Mouse (Mus musculus) gastrocnemius, adult 18-20 months (tissue): ENCODE data around the gene Bola3. TPM values are rescaled to one million over a fixed set of nuclear protein-coding genes. Genes with fewer than 3 reads are reported as not detected.

Experiments used
- DNase-seq: peaks from one replicate; pipeline ENCODE4 v3.0.0; 2021; ENCODE audit warnings: low spot score
- long read RNA-seq, 2 experiments: library from polyadenylated mRNA; stranded (forward); transcript quantifications; one replicate each; pipeline ENCODE4 v2.0.0; 2021
- total RNA-seq, 2 experiments: library from RNA; stranded (reverse); gene quantifications; 2 replicates each; pipeline ENCODE4 v1.2.3; 2021

The Bola3 gene
- 100 to 1,000 TPM; 249 to 275 TPM for total RNA-seq
- long read RNA-seq, experiment 1, transcript Bola3-207 (4 exons, 2,312 nt), result major isoform, 248 of 279 reads
- long read RNA-seq, experiment 1, partial matches to known transcripts, result 1 of 279 reads
- long read RNA-seq, experiment 1, other reads (novel, unspliced or antisense), result 26 of 279 reads
- long read RNA-seq, experiment 2, transcript Bola3-207 (4 exons, 2,312 nt), result major isoform, 166 of 192 reads
- long read RNA-seq, experiment 2, partial matches to known transcripts, result 2 of 192 reads
- long read RNA-seq, experiment 2, other reads (novel, unspliced or antisense), result 22 of 192 reads

DNA sequence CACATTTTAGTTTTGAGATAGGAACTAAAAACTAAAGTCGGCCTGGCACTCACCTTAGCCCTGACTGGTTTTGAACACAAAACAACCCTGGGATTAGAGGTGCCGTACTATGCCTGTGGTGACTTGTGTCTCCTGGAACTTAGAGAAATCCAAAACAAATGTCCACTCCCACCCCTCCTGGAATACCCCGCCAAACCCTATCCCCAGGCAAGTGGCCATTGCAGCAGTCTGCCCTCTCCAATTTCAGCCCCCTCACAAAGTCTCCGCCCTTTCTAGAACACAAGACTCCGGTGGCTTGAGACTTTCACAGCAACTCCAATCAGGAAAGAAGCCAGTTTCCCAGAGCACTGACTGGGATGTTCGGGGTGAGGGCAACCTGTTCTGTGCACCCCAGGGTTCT lies at the start of gene Bola3:
Bola3 (plus strand) TSS at position 275 of the 400 bp plus-strand sequence.
- no peak for DNase-seq

DNA sequence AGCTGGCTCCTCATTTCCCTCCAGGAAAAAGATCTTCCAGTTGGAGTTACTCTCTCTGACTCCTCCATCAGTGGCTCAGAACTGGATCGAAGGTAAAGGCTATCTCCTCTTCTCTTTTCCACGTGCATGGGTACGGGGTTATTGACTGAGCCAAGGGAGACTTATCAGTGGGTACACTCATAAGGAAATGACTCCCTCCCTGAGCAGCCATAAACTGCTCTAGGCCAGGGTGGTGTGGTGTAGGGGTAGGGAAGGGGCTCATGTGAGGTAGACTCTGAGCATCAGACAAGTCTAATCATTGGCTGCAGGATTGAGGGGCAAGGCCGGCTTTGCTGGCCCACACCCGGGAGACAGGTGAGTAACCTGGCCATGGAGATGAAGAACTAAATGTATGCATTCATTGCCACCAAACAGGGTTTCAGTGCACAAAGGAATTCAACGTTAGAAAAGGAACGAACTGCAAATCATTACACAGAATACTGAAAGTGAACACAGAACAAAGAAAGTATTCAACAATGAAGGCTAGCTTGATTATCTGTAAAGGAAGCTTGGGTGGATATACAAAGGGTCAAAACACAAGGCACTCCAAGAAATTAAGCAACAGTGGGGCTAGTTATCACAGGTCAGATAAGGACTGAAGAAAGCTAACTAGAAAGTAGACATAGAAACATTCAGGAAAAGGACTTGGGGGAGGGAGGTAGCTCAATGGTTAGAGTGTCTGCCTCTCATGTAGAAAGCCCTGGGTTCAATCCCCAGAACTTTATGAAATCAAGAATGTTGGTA lies 48.3 kb upstream of the Bola3 start:
- no peak for DNase-seq

DNA sequence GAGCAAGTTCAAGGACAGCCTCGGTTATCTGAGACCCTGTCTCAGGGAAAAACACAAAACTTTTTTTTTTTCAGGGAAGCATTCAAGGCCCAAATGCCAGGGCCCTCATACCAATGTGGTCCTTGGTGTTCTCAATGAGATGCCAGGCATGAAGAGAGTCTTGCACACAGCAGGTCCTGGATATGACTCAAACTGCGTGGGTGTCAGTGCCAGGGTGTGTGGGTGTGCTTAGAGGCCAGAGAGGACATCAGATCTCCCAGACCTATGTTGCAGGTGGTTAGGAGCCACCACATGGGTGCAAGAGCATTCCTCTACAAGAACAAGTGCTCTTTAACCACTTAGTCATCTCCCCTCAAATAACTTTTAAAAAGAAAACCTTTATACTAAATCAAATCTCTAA lies 47.7 kb upstream of the Bola3 start:
- no peak for DNase-seq

DNA sequence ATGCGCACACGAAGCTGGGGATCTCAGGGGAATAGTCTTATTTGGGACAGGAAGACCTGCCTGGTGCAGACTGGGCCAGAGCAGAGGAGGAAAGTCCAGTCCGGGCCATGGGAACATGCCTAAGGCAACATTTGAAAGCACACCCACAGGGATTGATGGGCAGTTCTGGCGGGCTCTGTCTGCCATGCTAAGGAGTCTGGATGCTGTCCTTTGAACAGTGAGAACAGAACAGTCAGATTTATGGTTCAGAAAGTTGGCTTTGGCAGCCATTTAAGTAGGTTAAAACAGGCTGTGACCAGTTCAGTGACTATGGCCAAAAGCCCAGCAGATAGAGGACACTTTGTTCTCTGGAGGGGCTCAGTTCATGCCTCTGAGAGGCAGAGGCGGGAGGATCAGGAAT lies 46.7 kb upstream of the Bola3 start:
- DNase-seq, result no peak

DNA sequence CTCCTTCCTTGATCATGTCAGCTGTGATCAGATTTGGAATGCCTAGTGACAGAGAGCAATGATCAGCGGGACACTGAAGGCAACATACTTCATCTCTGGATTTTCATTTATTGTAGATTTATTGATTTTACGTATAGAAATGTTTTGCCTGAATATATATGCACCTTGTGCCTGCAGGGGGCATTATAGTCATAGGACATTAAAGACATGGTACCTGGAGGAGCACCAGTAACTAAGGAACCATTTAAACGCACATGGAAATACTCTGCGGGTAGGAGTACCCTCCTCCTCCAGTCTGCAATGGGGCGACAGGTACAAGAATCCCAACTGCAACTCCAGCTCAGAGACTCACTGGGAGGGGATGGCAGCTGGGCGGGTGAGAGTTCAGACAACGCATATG lies 39.9 kb upstream of the Bola3 start:
- DNase-seq, result no peak

DNA sequence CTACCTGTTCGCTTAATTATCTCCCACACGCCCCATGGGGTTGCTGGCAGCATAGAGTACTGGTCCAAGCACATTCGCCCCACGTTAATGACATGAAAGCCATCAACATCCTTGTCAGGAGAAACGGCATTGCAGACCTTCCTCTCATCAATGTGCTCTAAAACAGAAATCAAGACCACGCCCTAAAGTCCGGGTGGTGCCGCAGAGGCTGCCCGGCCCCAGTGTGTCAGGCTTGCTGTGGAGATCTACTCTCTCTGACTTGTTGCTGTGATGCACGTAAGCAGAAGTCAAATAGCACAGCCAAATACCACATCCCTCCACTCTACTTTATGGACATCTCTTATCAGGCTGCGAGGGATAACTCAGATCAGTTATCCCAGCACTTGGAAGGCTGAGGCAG lies 37.7 kb upstream of the Bola3 start:
- DNase-seq, result no peak

DNA sequence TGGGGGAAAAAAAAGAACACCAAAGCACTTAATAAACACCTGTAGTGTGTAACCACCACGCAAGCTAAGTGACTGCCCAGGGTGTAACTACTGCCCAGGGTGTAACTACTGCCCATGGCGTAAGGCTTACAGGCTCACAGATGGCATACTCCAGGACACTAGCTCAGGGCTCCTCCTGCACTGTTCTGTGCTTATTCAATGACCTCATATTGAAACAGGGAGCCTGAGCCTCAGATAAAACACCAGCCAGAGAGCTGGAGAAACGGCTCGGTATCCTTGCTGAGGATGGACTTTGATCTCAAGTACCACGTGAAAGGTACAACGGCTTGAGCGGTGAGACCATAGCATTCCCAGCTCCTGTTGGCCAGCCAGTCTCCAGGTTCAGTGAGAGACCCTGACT lies 36.9 kb upstream of the Bola3 start:
- no peak for DNase-seq

DNA sequence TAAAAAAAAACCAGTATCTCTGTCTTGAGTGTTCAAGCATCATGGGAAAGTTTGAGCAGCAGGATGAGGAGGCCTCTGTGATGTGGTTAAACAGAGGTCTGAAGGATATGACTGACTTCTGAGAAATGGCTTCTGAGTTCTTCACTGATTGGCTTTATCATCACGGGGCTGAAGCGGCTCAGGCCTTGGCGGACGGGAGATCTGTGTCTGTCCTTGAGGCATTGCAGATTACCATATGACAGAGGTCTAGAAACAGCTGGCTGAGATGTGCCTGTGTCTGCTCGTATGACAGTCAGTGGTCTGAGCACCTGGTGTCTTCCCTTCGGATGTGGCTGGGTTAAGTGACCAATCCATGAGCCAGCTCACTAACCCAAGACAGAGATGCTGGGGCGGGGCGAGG lies 36.4 kb upstream of the Bola3 start:
- DNase-seq, result no peak

DNA sequence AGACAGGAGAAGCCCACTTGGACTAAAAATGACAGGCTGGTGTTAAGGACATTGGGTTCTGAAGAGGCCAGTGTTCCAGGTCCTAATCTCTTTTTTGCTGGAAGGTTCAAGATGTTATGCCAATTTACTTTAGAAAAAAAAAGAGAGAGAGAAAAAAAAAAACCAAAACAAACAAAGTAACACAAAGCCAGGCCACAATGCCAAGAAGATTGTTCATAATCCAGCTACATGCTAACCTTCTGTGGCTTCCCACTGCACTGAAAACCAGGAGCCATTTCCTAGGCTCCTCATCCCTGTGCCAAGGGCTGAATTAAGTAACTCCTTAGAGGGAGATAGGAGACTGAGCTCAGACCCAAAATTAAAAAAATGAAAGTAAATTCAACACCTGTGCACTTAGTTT lies 33.7 kb upstream of the Bola3 start:
- DNase-seq, result no peak

DNA sequence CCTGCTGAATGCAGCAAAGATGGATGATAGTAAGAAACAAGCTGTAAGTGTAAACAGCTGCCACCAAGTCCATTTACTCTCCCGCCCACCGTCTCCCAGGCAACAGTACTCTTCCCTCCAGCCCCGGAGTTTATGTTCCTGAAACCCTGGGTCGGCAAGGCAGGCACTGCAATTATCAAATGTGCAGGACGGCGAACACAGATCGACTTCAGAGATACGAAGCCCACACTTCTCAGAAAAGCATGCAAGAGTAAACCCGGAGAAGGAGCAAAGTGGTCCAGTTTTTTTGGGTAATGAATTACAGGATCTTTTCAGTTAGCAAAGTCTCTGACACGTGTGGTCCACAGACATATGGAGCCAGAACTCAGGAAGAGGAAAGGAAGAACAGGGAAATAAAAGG lies 32.9 kb upstream of the Bola3 start:
- no peak for DNase-seq

DNA sequence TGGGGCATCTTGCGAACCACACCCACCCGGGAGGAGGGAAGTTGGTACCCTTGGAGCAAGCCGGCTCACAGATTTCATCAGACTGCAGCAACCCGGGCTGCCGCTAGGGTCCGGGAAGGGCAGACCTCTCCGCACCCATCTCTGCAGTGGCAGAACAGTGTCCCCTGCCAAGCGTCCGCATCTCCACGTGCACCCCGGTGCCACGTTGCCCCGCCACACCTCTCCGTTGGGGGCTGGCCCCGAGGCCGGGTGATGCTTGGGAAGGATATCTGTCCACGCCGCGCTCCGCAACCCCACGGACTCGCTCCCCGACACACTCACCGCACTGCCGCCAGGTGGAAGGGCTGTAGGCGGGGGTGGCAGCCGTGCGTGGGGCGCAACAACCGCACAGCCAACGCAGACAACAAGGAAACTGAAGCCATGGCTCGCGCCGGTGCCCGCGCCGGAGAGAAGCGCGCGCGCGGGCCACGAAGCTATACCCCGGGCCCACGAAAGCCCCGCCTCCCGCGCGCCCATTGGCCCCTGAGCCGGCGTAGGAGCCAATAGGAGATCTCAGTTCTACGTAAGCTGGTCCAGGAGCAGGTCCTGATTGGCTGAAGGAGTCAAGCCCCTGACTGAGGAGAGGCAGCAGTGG lies 31.7 kb upstream of the Bola3 start:
- peak; percentile 91 for DNase-seq

DNA sequence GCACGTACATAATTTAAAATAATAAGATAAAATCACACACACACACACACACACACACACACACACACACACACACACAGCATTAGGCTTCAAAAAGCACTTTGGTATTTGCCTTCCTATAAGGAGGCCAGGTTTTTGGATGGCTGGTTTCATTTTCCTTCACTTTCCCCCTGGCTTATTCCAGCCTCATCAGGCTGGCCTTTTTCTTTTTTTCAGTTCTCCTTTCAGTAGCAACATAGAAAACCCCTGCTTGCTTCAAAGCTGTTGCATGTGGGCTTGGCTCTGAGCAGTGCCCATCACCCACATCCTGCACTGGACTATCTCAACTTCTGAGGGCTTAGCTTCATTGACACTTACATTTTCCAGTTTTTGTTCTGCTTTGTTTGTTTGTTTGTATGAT lies 27.0 kb upstream of the Bola3 start:
- no peak for DNase-seq

DNA sequence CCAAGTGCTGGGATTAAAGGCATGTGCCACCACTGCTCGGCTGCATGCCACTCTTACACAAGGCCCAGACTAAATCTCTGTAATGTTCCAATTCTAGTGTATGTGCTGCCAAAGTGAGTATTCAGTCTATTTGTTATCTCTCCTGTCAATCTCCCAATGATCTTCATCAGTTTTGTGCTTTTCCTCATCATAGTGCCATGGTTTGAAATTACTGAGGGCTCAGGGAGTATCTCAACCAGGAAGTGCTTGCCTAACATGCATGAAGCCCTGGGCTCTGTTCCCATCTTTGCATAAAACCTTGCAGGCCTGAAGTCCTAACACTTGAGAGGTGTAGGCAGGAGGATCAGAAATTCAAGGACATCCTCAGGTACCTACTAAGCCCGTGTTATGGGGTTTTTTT lies 26.2 kb upstream of the Bola3 start:
- no peak for DNase-seq

DNA sequence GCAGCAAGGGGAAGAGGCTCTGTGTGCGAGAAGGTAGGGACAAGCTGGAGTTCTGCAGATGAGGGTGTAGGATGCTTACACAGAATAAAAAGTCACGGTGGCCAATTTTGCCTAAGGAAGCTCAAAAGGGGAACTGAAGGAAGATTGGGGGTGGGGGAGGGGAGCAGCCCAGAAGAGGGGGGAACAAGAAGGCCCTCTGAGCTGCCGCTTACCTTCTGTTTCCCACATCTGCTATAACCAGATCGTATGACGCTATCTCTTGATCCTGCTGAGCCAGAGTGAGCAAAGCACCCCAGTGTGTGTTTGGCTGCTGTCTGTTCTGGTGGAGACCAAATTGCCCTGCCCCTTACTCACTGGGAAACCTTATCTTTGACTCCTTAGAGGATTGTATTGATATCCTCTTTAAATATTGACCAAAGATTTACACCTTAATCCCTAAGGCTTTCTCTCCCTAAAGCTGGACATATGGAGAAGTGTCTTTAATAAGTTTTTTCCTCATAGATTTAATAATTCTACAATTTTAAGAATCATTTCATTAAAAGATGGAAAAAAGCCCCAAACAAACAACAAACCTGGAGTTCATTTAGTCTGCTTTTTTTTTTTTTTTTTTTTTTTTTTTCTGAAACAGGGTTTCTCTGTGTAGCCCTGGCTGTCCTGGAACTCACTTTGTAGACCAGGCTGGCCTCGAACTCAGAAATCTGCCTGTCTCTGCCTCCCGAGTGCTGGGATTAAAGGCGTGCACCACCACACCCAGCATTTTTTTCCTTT lies 25.1 kb upstream of the Bola3 start:
- no peak for DNase-seq

DNA sequence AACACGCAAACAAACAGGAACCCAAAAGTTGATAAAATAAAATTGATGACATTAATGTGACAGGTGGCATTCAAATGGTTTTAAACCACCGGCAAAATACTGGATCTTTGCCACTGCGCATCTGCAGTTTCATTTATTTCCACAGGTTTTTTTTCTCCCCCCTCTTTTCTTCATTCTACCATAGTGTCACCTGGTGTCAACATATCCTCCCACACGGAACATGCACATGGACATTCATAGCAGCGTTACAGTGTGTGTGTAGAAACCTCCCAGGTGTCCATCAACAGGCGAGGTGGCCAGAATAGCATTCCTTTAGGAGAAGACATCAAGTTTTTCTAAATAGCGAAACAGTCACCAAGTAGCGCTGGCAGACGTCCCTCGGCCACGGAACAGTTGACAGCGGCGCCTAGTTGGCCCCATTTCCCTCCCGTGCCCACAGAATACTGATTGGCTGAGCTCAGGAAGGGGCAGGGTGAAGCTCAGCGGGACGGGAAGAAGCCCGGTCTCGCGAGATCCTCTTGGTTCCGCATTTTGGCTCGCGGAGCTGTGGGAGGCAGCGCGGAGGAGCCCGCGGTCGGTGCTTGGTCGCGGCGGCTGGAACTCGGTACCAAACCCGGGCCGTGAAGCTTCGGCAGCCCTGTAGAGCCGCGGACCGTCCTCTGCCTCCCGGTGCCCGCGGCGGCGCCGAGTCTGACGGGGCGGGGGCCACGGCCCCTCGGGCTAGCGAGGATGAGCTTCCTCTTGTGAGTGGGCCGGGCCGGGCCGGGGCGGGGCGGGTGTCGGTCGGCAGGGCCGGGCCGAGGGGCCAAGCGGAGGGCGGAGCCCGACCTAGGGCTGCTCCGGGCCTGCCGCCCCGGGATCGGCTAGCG lies 23.2 kb upstream of the Bola3 start, which contains the start of the genes Mthfd2 and Mob1a:
Mthfd2 (minus strand) TSS at position 384 of the 869 bp plus-strand sequence.
Mob1a (plus strand) TSS at position 492 of the 869 bp plus-strand sequence.
- peak; percentile 96 for DNase-seq

DNA sequence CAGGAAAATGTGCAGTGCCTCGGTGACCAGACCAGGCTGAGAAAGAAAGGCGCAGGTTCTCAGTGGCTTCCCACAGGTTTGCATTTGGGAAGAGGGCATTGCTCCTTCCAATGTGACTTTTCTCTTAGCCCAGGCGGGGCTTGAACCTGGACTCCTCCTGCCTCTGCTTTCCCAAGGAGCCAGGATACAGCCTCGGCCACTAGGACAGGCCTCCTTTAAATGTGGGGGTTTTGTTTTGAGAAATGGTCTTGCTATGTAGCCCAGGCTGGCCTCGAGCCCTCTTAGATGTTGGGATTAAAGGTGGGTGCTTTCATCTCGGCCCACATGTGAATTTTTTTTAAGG lies 22.6 kb upstream of the Bola3 start:
- no peak for DNase-seq

DNA sequence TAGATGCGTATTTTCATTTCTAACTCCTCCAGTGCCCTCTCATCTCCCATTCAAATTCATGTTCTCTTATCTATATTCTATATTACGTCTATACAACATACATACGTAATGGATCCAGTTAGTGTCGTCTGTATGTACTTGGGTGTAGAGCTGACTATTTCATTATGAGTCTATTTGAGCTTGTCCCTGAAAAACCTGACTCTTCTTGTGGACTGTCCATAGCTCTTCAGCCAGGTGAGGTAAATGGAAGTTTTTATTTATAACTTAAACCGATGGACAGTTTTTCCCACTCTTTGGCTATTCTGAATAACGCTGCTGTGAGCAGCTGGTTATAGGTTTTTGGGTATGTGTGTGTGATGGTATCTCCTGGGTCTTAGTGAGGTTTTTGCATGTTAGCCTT lies 22.2 kb upstream of the Bola3 start:
- DNase-seq, result no peak

DNA sequence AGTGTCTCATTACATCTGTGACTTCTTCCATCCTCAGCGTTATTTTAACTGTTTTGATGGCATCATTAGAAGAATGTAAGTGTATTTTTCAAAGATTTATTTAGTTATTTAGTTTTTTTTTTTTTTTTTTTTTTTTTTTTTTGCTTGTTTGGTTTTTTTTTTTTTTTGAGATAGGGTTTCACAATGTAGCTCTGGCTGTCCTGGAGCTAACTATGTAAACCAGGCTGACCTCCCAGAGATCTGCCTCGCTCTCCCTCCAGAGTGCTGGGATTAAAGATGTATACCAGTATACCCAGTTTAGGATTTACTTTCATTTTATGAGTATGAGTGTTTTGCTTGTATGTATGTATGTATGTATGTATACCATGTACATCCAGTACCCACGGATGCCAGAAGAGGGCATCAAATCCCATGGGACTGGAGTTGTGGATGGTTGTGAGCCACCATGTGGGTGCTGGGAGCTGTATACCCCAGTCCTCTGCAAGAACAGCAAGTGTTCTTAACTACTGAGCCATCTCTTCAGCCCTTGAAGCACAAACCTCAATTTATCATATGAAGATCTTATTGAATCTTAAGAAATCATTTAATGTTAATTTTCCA lies 21.3 kb upstream of the Bola3 start:
- no peak for DNase-seq

DNA sequence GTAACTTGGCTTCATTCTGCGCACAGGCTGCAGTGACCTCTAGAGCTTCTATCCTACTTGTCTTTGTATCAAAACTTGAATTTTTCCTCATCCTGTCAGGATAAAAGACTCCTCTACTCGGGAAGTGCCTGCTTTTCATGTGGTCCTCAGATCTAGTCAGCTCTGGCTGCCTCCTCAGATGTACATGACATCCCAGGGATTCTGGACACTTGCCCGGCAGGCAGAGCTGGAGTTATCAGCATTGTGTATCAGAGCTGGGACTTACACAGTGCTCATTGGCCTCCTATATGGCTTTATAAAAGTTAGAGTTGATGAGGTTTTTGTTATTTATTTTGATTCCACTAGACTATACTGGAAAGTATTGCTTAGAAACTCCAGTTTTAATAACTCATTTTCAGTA lies 7.6 kb upstream of the Bola3 start:
- no peak for DNase-seq

DNA sequence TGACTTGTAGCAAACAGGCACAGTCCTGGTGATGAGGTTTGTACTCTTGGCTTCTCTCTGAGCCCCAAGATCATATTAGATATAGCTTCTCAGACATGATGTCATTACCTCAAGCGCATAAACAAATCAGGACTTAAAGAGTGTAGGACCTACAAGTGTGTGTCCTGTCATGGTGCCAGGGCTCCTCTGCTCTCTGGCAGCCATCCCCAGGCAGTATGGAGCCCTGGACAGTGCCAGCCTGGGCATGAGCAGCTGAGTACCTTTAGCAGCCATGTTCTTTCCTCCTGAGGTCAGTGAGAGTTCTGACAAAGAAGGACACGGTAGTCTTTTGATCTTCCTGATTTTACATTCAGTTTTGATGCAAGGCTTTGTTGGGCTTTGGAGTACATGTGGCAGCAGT lies 6.0 kb upstream of the Bola3 start:
- DNase-seq, result no peak
